Mouse (Mus musculus) thymus, postnatal 4 days (tissue): ENCODE measurements at regions not wholly inside any gene's neighbourhood (a gene's known extent, or its start where the extent isn't known, plus 50 kb on each side); places are given as distances from the start of the nearest gene placed in this dataset.

ENCODE experiments used
- DNase-seq: peaks from one replicate; pipeline ENCODE4 v3.0.0; 2021

DNA sequence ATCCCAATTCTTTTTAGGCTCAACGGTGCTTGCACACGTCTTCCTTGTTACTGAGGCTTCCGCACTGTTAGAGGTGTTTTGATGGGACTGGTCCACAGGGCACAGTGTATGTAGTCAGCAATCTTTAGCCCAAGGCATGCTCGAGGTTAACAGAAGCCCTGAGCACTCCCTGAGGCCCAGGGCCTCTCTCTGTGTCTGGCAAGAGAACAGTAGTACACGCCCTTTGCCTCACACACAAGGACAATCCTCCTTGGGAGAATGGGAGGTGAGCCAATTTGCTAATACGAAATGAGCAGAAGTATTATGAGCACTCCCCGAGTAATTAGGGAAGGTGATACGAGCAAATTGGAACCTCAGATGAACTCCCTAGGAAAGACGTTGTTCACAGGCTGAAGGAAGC lies 136.5 kb upstream of the Arglu1 start:
- no peak for DNase-seq

DNA sequence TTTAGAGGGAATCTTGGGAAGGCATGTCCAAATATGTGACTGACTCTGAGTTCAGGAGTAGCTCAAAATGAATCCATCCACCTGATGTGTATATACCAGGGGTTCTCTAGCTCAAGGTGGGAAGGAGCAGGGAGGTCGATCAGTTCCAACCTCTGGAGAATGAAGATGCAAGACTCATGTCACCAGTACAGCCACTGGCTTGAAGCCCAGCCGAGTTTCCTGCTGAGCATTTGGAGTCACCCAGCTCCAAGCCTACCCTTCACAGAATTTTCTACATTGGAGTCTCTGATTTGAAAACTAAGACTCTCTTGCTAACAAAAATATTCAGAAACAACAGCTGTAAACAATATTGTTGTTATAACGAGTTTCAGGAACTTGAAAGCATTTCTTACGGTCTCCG lies 134.6 kb upstream of the Arglu1 start:
- no peak for DNase-seq

DNA sequence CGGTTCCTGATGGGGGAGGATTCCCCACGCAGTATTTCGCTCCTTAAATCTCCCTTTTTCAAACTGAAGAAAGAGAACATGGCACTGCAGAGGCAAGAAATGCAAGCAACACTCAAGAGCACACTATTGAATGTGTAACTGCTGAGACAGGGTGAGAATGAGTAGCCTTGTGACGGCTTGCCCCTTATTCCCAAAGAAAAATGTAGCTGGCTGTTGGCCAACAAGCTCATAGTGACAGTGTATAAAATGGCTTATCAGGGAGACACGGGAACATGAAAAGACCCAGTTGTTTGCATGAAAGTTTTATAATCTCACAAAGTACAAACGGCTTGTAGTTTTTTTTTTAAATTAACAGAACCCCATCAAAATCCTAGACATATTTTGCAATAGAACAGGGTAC lies 130.8 kb upstream of the Arglu1 start:
- no peak for DNase-seq

DNA sequence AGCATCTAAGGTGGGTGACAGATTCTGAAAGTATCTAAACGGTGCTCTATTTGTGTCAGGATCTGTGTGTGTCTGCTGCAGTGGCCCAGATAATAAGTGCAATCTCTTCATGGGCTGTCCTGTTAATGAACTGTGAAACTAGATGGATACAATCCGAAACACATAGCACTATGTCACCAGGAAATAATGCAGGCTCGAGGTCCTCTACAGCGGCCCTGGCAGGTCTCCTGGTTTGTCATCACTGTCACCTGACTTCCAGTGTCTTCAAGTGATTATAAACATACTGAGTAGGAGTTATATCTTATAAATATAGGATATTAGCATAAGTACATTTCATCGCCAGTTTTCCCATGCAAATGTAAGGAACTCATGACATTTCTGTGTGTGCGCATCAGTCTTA lies 130.3 kb upstream of the Arglu1 start:
- DNase-seq: no peak

DNA sequence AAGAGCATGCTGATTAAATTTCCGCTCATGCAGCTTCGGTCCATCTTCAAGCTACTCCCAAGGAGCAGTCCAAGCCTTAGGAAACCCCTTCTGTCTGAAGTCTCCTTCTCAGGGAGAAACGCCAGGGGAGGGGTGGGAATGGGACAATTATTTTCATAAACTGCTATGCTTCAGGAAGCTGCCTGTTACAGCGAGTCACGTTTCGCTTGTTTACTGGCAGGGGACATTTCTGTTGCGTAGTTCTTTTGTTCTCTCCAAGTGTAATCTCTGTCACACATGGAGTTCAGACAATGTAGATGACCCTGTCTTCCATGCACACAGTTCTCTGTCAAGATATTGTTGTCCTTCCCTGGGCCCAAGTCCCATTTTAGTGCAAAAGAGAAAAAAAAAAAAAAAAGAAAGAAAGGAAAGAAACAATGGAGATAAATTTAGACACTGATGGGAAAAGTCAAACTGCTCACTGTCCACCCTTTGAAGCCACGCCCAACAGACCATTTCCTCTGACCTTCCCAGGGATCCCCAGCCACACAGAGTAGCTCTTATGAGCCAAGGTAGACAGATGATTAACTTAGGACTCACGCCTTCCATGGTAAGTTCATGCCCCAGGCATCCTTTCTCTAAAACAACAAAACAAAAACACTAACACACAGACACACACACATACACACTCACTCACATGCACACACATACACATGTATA lies 129.1 kb upstream of the Arglu1 start:
- DNase-seq: no peak

DNA sequence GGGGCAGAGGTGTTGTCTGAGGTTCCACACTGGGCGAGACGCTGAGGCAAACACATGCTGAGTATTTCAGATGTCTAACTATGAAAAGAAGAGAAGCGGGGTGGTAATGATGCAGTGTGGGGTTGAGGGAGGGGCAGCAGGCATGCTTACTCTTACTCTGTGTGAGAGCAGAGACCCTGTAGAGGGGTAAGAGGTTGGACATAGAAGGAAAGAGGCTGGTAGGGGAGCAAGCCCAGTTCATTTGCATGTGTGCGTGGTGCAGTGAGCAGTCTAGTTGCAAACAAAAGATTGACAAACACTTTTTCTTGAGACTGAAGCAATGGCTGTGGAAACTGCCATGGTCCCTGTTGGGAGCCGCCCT lies 122.5 kb upstream of the Arglu1 start:
- DNase-seq: no peak

DNA sequence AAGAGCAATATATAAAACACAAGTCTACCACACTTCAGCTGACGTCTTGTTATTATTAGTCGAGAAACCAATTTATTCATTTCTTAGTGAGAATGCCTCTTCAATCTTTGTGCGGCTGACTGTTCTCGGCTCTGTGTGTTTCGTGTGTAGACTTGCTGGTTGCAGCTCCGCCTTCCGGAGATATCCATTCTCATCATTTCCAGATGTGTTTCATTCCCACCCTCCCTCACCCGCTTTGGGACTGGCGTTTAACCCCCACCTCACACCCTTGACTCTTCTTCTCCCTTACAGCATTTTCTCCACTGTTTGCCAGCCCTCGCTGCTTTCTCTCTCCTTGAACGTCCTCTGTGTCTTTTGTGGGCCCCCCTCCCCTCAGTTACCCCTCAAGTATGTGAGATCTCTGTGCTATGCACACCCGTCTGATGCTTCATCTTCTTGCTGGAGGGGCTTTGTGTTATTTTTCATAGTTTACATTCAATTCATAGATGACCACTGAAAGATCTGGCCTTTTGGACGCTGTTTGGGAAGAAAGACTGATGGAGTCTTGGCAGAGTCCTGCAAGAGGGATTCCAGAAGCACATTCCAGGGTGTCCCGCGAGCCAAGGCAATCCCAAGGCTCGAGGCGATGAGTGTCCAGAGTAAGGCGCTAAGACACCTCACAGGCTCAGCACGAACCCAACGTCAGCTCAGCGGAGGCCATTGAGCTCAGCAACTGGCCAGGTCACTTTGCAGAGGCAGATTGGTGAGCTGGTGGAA lies 121.9 kb upstream of the Arglu1 start:
- DNase-seq: no peak

DNA sequence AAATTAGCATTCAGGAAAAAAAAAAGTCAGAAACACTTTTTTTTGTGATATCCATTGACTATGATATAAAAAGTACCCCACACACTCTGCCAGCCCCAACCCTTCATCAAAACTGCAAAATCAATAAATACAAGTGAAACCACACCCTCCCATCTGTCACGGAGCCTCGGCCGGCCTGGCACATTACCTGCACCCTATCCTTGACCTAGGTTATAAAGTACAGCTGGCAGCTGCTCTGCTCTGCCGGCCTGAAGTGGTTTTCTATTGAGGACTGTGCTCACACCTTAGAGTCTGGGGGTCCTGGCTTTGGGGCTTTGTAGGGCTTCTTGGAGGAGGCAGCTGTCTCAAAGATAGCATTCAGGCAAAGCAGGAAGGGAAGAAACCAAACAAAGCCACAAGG lies 120.6 kb upstream of the Arglu1 start:
- DNase-seq: no peak

DNA sequence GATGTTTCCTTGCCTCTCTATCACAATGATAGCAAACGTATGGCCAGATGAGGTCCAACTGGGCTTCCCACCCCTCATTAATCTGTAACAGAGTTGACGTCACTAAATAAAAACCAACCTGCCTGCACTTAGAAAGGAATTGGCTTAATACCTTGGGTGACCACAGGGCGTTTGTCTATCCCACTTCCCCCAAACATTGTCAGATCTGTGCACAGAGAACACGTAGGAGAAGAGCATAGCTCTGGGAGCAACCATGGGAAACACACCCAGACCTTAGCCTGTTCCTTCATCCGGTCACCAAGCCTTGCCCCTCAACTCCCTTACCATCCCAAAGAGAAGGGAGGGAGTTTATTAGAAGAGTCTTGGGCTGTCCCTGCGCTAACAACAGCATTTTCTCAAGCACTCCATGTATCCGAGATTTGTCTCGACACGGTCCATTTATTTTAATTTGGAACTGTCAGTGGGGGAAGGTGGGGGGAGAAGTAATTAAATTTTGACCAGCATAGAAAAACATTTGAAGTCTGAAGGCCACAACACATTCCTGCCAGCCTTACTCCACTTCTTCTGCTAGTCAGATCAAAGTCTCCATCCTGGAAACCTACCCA lies 119.6 kb upstream of the Arglu1 start:
- DNase-seq: no peak

DNA sequence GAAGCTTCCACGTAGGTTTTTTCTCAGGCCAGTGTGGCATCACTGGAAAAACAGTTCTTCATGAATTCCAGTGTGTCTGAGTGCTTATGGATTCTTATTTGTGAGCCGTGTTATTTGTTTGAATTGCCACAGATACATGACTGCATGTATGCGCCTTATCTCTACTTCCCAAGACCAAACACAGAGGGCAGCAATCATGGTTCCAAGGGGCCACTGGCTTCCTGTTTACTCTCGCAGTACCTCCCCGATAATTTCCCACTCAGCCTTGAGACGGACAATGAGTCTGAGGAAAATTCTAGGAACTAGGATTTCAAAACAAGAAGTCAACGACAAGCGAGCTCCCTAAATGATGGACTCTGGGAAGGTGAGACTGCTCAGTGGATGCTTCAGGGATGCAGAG lies 119.0 kb upstream of the Arglu1 start:
- no peak for DNase-seq

DNA sequence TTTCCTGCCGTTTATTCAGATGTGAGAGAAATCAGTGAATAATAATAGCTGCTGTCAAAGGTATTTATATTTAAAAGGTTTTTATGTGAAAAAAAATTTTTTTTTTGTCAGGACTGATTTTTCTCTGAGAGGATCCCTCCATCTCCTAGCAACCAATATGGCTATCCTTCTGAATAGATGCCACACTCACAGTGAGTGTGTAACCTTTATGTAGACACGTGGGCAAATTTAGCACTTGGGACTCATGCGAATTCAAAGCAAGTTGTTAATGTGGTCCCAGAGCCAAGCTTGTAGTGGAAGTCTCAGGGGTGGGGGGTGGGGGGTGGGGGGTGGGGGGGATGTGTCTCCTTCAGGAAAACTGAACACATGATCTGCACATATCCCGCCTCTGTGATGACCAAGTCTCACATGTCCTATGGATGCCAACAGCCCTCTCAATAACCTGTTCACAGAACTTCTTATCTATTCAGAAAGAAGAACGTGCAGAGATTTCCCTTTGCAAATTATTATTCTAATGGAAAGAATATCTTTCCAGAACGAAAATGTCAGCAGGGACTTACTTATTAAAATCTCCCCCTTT lies 112.5 kb upstream of the Arglu1 start:
- no peak for DNase-seq

DNA sequence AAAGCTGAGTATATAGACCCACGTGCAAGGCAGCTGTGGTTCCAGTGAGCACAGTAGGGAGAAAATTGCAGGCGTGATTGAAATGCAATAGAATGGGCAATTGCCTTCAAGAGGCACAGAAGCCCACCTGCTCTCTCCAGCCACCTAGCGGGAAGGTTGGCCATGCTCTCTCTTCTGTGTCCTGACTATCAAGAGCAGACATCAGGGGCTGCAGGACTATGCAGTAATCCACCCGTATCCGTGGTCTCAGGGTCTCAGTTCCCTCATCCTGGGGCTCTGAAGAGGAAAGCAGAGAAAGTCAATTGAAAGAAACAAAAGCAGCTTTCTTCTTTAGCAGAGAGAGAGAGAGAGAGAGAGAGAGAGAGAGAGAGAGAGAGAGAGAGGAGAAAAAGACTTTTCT lies 112.0 kb upstream of the Arglu1 start:
- no peak for DNase-seq

DNA sequence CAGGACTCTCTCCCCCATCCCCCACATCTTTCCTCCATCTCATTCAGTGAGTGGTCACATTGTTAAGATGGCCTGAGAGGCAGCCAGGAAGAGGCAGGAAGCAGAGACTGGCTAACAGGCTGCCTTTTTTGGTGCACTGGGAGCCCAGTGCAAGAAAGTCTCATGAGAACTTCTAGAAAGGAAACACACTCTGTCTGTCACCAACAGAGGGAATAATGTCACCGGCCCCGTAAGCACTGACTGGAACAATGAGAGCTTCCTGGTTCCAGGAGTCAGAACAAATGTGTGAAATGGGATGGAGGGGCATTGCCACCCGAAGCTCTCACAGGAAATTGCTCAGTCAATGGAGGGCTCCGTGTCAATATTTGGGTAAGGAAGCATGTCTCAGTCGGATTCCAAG lies 111.3 kb upstream of the Arglu1 start:
- no peak for DNase-seq

DNA sequence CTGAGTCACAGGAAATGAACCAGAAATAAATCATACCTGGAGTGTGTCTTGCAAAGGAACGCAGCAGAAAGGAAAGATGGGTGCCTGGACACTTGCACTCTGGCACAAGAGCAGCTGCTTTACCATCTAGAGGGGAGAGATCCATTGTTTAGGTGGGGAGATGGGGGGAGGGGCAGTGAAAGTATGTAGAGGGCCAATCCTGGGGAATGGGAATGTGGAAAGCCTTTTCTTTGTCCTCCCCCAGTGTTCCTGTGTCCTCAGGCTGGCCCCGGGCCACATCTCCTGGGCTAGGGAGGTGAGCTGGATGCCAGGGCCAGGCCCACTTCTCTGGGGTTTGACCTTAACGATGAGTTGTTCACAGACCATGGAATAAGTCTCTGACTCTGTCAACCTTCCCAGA lies 107.2 kb upstream of the Arglu1 start:
- no peak for DNase-seq

DNA sequence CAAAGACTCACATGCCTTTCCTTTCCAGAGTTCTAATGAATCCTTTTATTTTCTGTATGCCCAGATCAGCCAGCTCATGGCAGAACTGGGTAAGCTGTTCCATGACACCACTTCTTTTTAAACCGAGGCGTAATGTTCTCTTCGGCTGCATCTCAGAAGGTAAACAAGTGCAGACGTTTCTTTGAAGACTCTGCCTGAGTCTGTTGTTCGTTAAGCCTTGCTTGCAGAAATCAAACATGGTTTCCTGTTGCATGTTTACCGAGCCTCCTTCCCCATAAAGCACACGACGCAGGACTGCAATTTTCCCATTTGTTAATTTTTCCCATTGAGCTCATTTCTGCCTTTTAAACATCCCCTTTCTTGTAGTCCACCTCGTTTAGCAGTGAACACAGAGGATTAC lies 106.6 kb upstream of the Arglu1 start:
- no peak for DNase-seq

DNA sequence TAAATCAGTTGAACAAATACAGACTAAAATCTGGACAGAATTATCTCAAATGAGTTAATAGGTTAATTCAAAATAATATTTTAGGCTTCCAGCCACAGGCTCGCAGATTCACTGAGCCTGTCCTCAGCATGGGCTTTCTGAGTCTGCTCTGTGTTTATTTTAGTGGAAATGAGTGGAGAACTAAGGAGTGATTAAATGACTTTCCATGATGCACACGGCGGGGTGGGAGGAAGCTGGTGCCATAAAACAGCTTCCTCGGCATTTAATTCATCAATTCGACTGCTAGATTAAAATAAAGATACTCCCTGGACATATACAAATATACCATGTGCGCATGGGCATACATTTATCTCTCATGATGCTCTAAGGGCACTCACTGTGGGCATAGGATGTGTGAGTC lies 104.4 kb upstream of the Arglu1 start:
- DNase-seq: no peak

DNA sequence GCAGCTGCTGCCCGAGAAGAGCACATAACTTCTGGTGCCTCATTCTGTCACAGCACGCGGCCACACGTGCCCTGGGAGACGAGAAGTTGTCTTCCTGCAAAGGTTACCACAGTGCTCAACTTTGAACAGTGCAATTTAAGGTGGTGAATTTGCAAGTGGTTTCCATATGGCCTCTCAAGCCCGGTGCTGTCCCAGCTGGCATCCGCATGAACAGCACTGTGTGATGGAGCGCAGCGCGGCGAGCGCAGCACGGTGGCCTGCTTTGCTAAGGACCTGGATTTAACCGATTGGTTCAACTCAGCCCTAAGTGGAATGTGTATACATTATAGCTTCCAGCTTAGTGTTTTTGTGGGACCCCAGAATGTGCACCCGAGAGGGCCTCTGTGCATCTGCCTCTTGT lies 89.6 kb upstream of the Arglu1 start:
- no peak for DNase-seq

DNA sequence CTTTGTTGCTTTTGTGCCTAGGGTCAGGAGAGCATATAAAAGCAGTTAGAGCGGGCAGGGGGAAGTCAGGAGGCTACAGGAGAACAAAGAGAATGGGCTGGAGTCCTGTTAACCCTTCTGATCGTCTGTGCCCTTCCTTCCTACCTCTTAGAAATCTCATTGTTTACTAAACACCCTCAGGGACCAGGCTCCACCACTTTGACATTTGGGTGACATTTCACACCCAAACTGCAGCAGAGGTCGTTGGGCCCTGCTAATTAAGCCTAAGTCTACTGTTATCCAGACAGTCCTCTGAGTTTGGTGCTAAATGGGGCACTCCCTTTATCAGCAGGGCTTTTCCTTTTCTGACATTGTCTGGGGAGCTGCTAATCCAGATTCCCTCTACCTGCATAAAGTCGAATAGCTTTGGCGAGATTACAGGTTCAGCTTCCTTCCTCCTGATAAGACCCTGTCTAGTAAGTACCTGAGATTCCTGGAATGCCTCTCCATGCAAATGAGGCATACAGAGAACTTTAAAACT lies 84.2 kb upstream of the Arglu1 start:
- DNase-seq: no peak

DNA sequence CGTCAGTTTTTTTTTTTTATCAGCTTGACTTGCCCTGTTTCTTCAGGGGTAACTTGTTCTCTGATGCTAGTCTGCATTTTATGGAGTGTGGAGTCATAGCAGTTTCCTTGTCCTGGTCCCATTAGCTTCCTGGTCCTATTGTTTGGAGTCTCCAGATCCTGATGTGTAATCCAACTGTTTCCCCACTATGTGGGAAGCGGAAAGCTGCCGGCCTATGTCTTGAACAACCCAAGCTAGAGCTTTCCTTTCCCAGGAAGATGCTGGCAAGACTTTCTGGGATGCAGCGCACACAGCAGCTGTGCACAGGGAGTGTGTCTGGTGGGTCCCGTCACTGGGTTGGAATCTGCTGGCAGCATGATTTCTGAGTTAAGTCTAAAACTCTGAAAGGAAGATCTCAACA lies 82.1 kb upstream of the Arglu1 start:
- no peak for DNase-seq

DNA sequence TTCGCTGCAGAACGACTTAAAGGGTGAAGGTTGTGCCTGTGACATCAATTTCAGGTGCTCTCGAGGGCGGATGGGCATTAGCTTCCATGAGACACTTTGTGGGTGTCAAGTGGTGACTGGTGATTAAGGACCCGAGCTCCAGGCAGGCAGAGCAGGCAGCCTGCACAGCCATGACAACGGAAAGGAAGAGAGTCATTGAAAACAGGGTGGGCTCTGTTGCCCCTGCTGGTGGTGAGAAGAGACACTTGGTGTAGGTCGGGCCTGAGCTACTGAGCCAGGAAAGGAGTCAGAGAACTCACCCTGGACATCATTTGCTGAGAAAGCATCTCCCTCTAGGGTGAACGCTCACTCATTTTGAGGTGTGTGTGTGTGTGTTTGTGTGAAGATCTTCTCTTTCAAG lies 80.1 kb upstream of the Arglu1 start:
- peak; percentile 67 for DNase-seq

DNA sequence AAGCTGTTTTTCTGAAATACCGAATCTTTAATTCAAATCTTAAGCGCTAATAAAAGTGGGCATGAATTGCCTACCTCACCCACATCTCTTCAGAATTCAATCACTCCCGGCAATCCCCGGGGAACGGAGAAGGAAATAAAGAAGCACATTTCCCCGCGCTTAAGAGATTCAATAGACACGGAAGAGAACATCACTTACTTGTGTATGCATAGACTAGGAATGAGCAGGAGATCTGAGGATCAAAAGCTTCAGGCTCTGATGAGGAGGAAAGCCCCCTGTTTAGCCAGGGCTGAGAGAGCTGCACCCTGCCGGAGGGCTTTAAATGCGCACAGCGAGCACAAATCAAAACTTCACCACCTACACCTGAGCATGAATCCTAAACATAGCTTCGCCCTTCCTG lies 72.0 kb upstream of the Arglu1 start:
- no peak for DNase-seq

DNA sequence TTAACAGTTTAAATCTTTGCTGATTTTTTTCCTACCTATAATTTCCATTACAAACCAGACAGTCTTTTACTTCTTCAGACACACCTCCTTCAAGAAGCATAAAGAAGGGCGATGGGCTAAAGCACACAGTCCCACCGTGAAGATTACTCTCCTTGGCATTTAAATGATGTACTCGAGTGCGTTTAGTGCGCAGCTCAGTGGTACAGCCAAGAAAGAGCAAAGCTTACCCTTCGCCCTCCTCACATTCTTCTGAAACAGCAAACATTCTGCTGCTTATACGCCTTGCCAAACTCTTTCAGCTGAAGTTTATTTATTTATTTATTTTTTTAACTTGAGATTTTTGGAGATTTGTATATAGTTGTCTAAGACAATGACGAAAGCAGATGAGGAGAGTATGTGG lies 68.0 kb upstream of the Arglu1 start:
- DNase-seq: no peak

DNA sequence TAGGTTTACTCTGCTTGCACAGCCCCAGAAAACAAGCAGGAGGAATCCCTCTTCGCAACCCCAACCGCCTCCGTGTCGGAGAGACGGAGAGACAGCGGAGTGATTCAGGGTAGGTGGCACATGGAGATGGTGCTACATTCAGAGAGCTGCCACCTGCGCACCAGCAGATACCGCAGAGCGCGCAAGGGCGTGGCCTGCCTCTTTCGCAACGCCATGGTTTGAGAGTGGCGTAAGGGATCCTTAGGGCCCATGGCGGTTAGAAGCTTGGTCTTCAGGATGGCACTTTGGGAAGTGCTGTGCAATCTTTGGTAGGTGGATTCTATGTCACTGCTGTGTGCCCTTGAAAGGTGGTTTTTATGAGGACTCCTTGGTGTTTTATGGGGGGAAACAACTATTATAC lies 60.9 kb upstream of the Arglu1 start:
- no peak for DNase-seq

DNA sequence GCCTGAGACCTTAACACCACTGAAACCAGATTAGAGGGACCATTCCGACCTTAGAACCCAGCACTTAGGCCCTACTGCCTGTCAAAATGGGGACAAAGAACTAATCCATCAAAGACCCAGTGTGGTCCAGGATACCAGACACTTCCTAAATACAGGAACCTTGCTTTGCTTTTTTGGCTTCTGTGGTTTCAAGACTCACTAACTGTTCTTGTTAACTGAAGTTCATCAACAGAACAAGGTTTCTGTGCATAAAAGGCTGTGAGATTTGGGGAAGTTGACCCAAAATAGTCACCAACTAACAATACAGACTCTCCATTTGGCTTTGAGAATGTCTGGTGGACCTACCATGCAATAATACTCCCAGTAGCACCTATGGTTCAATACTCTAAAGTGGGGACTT lies 56.4 kb upstream of the Arglu1 start:
- DNase-seq: no peak
